Mouse (Mus musculus) spleen, adult 18-20 months (tissue): ENCODE measurements around the gene Gm3404.
"Not testable (repeated sequence)": the region's sequence is repeated elsewhere in the genome, so short reads cannot be mapped to it uniquely, and the experiment has no call there.

ENCODE experiments used
- DNase-seq, 2 experiments: peaks; one replicate each; pipeline ENCODE4 v3.0.0; 2022; ENCODE audit warnings: mixed read lengths in 2 of 2

The Gm3404 gene

DNA sequence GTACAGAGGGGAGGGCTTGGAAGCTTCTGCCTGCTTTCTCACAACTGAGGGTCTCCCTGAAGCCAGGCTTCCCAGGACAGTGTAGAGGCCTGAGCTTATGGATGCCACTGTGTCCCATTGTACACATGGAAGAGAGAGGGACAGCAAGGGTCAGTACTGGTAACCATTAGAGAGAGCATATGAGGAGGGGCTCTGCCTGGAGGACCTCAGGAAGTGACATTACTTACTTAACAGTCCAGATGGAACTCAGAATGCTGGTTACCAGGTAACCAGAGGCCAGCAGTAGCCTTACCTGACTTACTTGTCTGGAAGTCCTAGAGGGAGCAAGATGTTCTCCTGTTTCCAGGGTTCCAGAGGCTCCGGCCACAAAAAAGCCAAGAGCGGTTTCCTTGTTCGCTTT lies at the start of gene Gm3404:
Gene Gm3404 (plus strand): TSS at position 301 of the 400 bp plus-strand sequence.
- not testable (repeated sequence) for DNase-seq

DNA sequence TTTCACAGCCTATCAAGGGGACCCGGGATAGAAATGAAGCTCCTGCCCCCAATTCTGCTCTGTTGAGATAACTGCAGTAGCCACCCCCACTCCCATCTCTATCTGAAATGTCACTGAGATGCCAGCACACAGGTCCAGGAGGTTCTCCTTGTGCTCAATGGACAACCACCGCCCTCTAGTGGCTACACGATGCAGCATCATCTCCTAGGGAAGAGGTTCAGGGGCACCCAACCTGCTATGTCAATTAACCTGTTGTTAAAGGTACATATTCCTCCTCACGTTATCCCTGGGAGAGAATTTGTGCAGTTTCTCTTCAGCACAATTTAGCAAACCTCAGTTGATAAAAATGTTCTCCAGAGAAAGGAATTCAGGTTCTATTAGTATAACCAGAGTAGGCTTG lies 46.0 kb upstream of the Gm3404 start:
- DNase-seq, result not testable (repeated sequence)

GRCm38 (mm10) chr5:146481665-146482064 lies 43.9 kb upstream of the Gm3404 start, which contains the start of gene Gm6408:
TSS of gene Gm6408 (plus strand) at chr5:146481965.
- not testable (repeated sequence) for DNase-seq

DNA sequence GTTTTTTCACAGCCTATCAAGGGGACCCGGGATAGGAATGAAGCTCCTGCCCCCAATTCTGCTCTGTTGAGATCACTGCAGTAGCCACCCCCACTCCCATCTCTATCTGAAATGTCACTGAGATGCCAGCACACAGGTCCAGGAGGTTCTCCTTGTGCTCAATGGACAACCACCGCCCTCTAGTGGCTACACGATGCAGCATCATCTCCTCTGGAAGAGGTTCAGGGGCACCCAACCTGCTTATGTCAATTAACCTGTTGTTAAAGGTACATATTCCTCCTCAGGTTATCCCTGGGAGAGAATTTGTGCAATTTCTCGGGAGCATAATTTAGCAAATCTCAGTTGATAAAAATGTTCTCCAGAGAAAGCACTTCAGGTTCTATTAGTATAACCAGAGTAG lies 36.6 kb upstream of the Gm3404 start:
- DNase-seq, result peak in 1 of 2 experiments; percentile 15

GRCm38 (mm10) chr5:146491063-146491462 lies 34.5 kb upstream of the Gm3404 start, which contains the start of gene Gm6370:
TSS of gene Gm6370 (plus strand) at chr5:146491363.
- not testable (repeated sequence) for DNase-seq

- DNase-seq, result not testable (repeated sequence)
Measured at GRCm38 (mm10) chr5:146502099-146502498, 23.5 kb upstream of the Gm3404 start, which contains the start of gene 4930449I24Rik. TSS of gene 4930449I24Rik (plus strand) at chr5:146502399.

GRCm38 (mm10) chr5:146513823-146514222 lies 11.8 kb upstream of the Gm3404 start, which contains the start of gene Gm3402:
TSS of gene Gm3402 (plus strand) at chr5:146514123.
- not testable (repeated sequence) for DNase-seq

DNA sequence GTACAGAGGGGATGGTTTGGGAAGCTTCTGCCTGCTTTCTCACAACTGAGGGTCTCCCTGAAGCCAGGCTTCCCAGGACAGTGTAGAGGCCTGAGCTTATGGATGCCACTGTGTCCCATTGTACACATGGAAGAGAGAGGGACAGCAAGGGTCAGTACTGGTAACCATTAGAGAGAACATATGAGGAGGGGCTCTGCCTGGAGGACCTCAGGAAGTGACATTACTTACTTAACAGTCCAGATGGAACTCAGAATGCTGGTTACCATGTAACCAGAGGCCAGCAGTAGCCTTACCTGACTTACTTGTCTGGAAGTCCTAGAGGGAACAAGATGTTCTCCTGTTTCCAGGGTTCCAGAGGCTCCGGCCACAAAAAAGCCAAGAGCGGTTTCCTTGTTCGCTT lies 11.7 kb downstream of the Gm3404 start, which contains the start of gene Gm3409:
Gene Gm3409 (plus strand): TSS at position 301 of the 400 bp plus-strand sequence.
- not testable (repeated sequence) for DNase-seq

- not testable (repeated sequence) for DNase-seq
Measured at GRCm38 (mm10) chr5:146555836-146556235, 30.2 kb downstream of the Gm3404 start, which contains the start of gene Gm3415. TSS of gene Gm3415 (plus strand) at chr5:146556136.

GRCm38 (mm10) chr5:146564259-146564658 lies 38.7 kb downstream of the Gm3404 start:
- no peak for DNase-seq

DNA sequence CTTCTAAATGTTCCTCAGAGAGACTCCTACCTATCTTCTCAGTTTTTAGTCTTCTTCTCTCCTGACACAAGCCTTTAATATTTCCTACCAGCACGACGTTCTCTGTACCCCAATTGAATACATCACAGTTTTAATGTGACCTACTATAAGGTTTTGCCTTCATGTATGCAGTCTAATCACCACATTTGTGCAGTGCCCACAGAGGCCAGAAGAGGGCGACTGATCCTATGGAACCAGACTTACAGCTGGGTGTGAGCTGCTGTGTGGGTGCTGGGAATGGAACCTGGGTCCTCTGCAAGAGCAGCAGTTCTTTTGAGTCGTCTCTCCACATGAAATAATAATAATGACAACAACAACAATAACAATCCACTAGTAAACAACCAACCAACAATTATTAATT lies 41.5 kb downstream of the Gm3404 start:
- DNase-seq, result peak in 1 of 2 experiments; percentile 13

GRCm38 (mm10) chr5:146570179-146570578 lies 44.6 kb downstream of the Gm3404 start:
- DNase-seq, result not testable (repeated sequence)

DNA sequence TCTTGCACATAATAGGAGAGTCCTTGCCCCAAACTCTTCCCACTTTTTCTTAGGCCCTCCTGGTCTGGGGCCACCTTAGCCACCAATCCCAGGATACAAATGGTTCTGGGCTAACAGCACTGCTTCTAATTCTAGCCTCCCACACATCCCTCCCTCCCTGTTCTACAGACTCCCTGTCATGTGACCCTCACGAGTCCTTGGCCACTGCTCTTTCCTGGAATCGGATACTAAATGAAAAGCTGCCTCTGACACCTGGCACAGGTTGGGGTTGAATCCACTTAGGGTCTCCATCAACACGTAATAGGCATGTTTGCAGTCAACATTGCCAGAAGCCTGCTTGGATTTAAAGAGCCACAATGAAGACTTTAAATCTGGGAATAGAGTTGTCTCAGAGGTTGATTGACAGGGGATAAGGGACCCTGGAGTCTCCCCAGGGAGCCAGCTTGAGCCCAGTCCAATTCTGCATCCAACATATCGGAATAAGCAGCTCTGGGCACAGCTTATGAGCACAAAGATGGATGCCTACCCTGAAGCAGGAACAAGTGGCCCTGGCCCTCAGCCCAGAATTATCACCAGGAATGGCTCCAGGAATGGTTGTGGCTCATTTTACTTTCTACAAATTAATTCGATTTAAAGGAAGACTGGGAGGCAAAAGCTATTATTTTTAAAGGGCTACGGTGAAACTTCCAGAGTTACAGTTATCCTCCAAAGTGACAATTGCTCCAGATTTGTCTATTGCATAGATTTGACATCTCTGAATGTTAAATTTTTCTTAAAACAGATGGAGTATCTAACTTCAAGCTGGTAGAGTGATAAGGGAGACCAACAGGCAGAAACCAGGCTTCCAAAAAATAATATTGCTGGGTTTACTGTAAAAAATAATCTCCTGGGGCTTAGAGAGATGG lies 46.5 kb downstream of the Gm3404 start:
- DNase-seq, result not testable (repeated sequence)

DNA sequence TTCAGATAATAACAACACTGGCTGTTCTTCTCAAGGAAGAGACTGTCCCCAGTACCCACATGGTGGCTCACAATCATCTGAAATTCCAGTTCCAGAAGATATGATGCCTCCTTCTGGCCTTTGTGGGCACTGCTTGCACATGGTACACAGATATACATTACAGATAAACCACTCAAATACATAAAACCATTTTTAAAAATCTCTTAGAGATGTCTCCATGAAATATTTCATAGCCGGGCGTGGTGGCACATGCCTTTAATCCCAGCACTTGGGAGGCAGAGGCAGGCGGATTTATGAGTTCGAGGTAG lies 47.1 kb downstream of the Gm3404 start:
- DNase-seq, result not testable (repeated sequence)

- DNase-seq, result no peak
Measured at GRCm38 (mm10) chr5:146576668-146577067, 51.1 kb downstream of the Gm3404 start.
